Comparison of ENCODE assay signal across 18 mouse cellular contexts in genomic region chr3:50439429-50439828, GRCm38 (mm10).
"Had no signal": no experiment of that assay in that cellular context is flagged by ENCODE, and none has a peak within 500 bp of the region (broad histone marks: within the 10 kb centered on the region; RNA-seq: fewer than 3 reads in every experiment).

No protein-coding gene starts in this region.

- H3K27ac ChIP-seq: lung, embryonic 15.5 days; neural tube, embryonic 13.5 days; neural tube, embryonic 15.5 days had no signal

- H3K36me3 ChIP-seq: lung, embryonic 15.5 days; neural tube, embryonic 13.5 days; neural tube, embryonic 15.5 days had no signal

- H3K27me3 ChIP-seq: lung, embryonic 15.5 days; megakaryocyte, embryonic 14.5 days; neural tube, embryonic 13.5 days; neural tube, embryonic 15.5 days had no signal

- H3K9ac ChIP-seq: liver, postnatal 0 days; lung, embryonic 15.5 days; neural tube, embryonic 13.5 days; neural tube, embryonic 15.5 days had no signal

- H3K4me3 ChIP-seq: lung, embryonic 15.5 days; myocyte; neural tube, embryonic 13.5 days; neural tube, embryonic 15.5 days had no signal

- DNase-seq: liver, postnatal 0 days; lung, adult 2 months; lung, postnatal 14 days; midbrain, embryonic 14.5 days; retina, postnatal 1 day; right cerebral cortex, adult 18-20 months; right cerebral cortex, postnatal 25 days; right cerebral cortex, postnatal 4 days; thymus, adult 18-20 months; thymus, postnatal 14 days had no signal

- H3K4me2 ChIP-seq: lung, embryonic 15.5 days; midbrain, embryonic 11.5 days; neural tube, embryonic 13.5 days; neural tube, embryonic 15.5 days had no signal

- H3K9me3 ChIP-seq: lung, embryonic 15.5 days; megakaryocyte, embryonic 14.5 days; neural tube, embryonic 13.5 days; neural tube, embryonic 15.5 days had no signal

- ATAC-seq: liver, postnatal 0 days; lung, postnatal 0 days; midbrain, embryonic 16.5 days had no signal
